8 mouse cellular contexts compared by ENCODE assay signal in genomic region chr7:90427006-90427405, GRCm38 (mm10). TPM values are rescaled to one million over a fixed set of nuclear protein-coding genes. Genes with fewer than 3 reads are reported as not detected.
DNase-seq lines count a peak whose midpoint lies in the region; ATAC-seq lines count a peak whose summit lies in the region.

No protein-coding gene starts in this region.

- WGBS in lung, embryonic 16.5 days: 53% methylated on average over 9 of the region's 9 CpGs

- ATAC-seq in cerebellum, adult (ENCODE audit: insufficient number of reproducible peaks, low FRiP score, low TSS enrichment): 0 out of 2 replicates have a peak, but pooled peaks have one; percentile 16
- ATAC-seq in lung, embryonic 16.5 days (ENCODE audit: low read depth): no peak

- intact Hi-C loops in heart, postnatal 14 days (cut with DNase I): no loop called here

- no peaks in the 10 kb centered on the region for H3K27me3 ChIP-seq in lung, embryonic 16.5 days (ENCODE audit: control insufficient read depth, insufficient read depth, low read depth, low read length)

- no peaks in the 10 kb centered on the region for H3K36me3 ChIP-seq in lung, embryonic 16.5 days (ENCODE audit: control insufficient read depth, insufficient read depth, low read length)

- H3K9ac ChIP-seq in lung, embryonic 16.5 days (ENCODE audit: low read length): peak overlapping the region; percentile 56; the same call in 1 of the 2 replicates

- H3K27ac ChIP-seq in lung, embryonic 16.5 days (ENCODE audit: low read length): no peak overlapping the region

- H3K4me3 ChIP-seq in lung, embryonic 16.5 days (ENCODE audit: low read length): peak overlapping the region; percentile 44

- H3K4me1 ChIP-seq in lung, embryonic 16.5 days (replicated peaks; ENCODE audit: control insufficient read depth, insufficient read depth, low read length): 0 out of 2 replicates have a peak, but pooled peaks cover 2% of the 10 kb centered on the region

- no peaks in the 10 kb centered on the region for H3K9me3 ChIP-seq in lung, embryonic 16.5 days (ENCODE audit: control insufficient read depth, low read length)

- H3K4me2 ChIP-seq in lung, embryonic 16.5 days (ENCODE audit: low read depth, low read length): peak overlapping the region; percentile 72

- DNase-seq in cerebellum, postnatal 4 days (ENCODE audit: low spot score in 2 of 2): no peak
- DNase-seq in cerebellum, adult 9-11 months: peak; percentile 48
- peak; percentile 28 to 30 for DNase-seq in heart, postnatal 14 days
- no peak for DNase-seq in adrenal gland, postnatal 4 days (ENCODE audit: low spot score in 2 of 2)
- no peak for DNase-seq in embryo, embryonic 10.5 days (ENCODE audit: low spot score)
- DNase-seq in adrenal gland, postnatal 25 days: no peak

RNA-seq across cellular contexts. Expression of gene Ccdc89, which starts 0.6 kb away (rescaled TPM):
- total RNA-seq in heart, postnatal 14 days (2021): under 1 TPM in 1 of 2 experiments, not detected in 1; 0.29 TPM
- polyA plus RNA-seq in lung, embryonic 16.5 days (2015; fragmentation: Nextera tagmentation; extraction: Ambion mirVana): 2.1 TPM in 2 replicates
- total RNA-seq in adrenal gland, postnatal 4 days (2021): 1 to 10 TPM; 1.0 to 1.1 TPM
- 0.57 and 1.1 TPM in 2 replicates for total RNA-seq in adrenal gland, postnatal 25 days (2021)

RNA-seq across cellular contexts. Expression of gene Crebzf, which starts 15.5 kb away (rescaled TPM):
- 10 to 100 TPM; 26.1 to 27.9 TPM for total RNA-seq in heart, postnatal 14 days (2021)
- polyA plus RNA-seq in lung, embryonic 16.5 days (2015; fragmentation: Nextera tagmentation; extraction: Ambion mirVana): 15.6 and 16.2 TPM in 2 replicates
- 10 to 100 TPM; 82.8 to 90.3 TPM for total RNA-seq in adrenal gland, postnatal 4 days (2021)
- 91.1 and 91.6 TPM in 2 replicates for total RNA-seq in adrenal gland, postnatal 25 days (2021)

RNA-seq across cellular contexts. Expression of gene Tmem126a, which starts 30.0 kb away (rescaled TPM):
- total RNA-seq in heart, postnatal 14 days (2021): 100 to 1,000 TPM in 1 of 2 experiments, 10 to 100 TPM in 1; 96.8 to 111 TPM
- polyA plus RNA-seq in lung, embryonic 16.5 days (2015; fragmentation: Nextera tagmentation; extraction: Ambion mirVana): 86.0 and 94.1 TPM in 2 replicates
- total RNA-seq in adrenal gland, postnatal 4 days (2021): 10 to 100 TPM; 47.8 to 55.6 TPM
- 52.9 and 53.1 TPM in 2 replicates for total RNA-seq in adrenal gland, postnatal 25 days (2021)

RNA-seq across cellular contexts. Expression of gene Tmem126b, which starts 48.8 kb away (rescaled TPM):
- total RNA-seq in heart, postnatal 14 days (2021): 10 to 100 TPM; 22.1 to 22.7 TPM
- polyA plus RNA-seq in lung, embryonic 16.5 days (2015; fragmentation: Nextera tagmentation; extraction: Ambion mirVana): 33.9 and 34.5 TPM in 2 replicates
- total RNA-seq in adrenal gland, postnatal 4 days (2021): 10 to 100 TPM; 19.0 to 19.3 TPM
- 23.2 and 23.6 TPM in 2 replicates for total RNA-seq in adrenal gland, postnatal 25 days (2021)

RNA-seq across cellular contexts. Expression of gene Dlg2, which starts 49.5 kb away (rescaled TPM):
- 1 to 10 TPM; 1.9 to 2.9 TPM for total RNA-seq in heart, postnatal 14 days (2021)
- polyA plus RNA-seq in lung, embryonic 16.5 days (2015; fragmentation: Nextera tagmentation; extraction: Ambion mirVana): 1.1 and 1.2 TPM in 2 replicates
- total RNA-seq in adrenal gland, postnatal 4 days (2021): 10 to 100 TPM; 82.3 to 86.9 TPM
- 128 and 148 TPM in 2 replicates for total RNA-seq in adrenal gland, postnatal 25 days (2021)

Comparison
In these comparisons a context has a peak if more than half of its experiments do, and no peak if none do; other contexts are left out.
1. DNase-seq: peak in cerebellum, adult 9-11 months (single experiment) and heart, postnatal 14 days (2 of 2); none in cerebellum, postnatal 4 days (0 of 2), adrenal gland, postnatal 4 days (0 of 2), embryo, embryonic 10.5 days (single experiment) and adrenal gland, postnatal 25 days (single experiment).